Mouse (Mus musculus): ENCODE measurements at regions not wholly inside any gene's neighbourhood (a gene's known extent, or its start where the extent isn't known, plus 50 kb on each side); places are given as distances from the start of the nearest gene placed in this dataset.

DNA sequence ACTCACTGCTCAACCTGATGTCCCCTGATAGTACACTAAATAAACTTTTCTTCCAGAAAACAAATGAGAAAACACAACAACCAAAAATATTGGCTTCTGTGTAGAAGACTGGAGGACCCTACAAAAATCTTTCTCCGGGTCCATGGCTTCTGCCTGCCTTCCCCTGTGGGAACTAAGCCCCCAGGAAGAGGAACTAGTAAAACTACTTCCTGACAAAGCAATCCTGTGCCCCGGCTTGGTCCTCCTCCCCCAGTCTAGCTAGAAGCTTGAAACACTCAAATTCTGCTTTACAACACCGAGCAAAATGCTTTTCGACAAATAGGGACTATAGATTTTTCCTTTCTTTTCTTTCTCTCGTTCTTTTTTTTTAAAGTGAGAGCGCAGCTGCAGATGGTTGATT lies 51.3 kb upstream of the Mki67 start:
- Histone ChIP-seq H3K36me3 (ENCODE audit: insufficient read depth, low read length) (no peaks in the 10 kb centered on the region), H3K4me2 (replicated peaks; ENCODE audit: low read depth, low read length) (no peak overlapping the region), H3K9ac (replicated peaks; ENCODE audit: low read length) (no peak overlapping the region), H3K4me3 (ENCODE audit: low read length) (no peak overlapping the region), H3K9me3 (ENCODE audit: low read length) (no peaks in the 10 kb centered on the region), H3K27me3 (ENCODE audit: insufficient read depth, low read length) (no peaks in the 10 kb centered on the region), H3K27ac (ENCODE audit: low read length) (no peak overlapping the region), H3K4me1 (ENCODE audit: insufficient read depth, low read length) (peaks cover 7% of the 10 kb centered on the region)
- WGBS, result 63% methylated on average over 6 of the region's 6 CpGs
- no peak for ATAC-seq (ENCODE audit: low FRiP score, low TSS enrichment)

DNA sequence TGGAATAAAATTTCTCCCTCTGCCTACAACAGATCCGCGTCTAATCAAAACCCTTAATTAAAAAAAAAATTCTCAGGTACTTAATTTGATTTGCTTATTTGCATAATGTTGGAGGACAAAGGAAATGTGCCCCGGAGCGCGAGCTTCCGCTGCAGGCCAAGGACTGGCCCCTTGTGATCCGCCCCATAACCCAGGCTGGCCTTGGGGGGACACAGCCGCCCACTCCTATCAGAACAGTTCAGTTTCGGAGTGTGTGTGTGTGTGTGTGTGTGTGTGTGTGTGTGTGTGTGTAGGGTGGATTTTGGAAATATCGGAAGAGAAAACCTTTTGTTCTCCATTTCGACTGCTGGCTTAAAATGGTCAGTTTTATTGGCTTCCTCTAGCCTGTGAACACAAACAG lies 51.9 kb upstream of the Mki67 start:
- H3K9ac ChIP-seq (replicated peaks; ENCODE audit: low read length), result no peak overlapping the region
- peaks cover 7% of the 10 kb centered on the region for H3K4me1 ChIP-seq (ENCODE audit: insufficient read depth, low read length)
- H3K4me3 ChIP-seq (ENCODE audit: low read length), result no peak overlapping the region
- no peaks in the 10 kb centered on the region for H3K9me3 ChIP-seq (ENCODE audit: low read length)
- WGBS, result 82% methylated on average over 11 of the region's 11 CpGs
- ATAC-seq (ENCODE audit: low FRiP score, low TSS enrichment), result no peak
- H3K27me3 ChIP-seq (ENCODE audit: insufficient read depth, low read length), result no peaks in the 10 kb centered on the region
- H3K4me2 ChIP-seq (replicated peaks; ENCODE audit: low read depth, low read length), result no peak overlapping the region
- no peak overlapping the region for H3K27ac ChIP-seq (ENCODE audit: low read length)
- no peaks in the 10 kb centered on the region for H3K36me3 ChIP-seq (ENCODE audit: insufficient read depth, low read length)

DNA sequence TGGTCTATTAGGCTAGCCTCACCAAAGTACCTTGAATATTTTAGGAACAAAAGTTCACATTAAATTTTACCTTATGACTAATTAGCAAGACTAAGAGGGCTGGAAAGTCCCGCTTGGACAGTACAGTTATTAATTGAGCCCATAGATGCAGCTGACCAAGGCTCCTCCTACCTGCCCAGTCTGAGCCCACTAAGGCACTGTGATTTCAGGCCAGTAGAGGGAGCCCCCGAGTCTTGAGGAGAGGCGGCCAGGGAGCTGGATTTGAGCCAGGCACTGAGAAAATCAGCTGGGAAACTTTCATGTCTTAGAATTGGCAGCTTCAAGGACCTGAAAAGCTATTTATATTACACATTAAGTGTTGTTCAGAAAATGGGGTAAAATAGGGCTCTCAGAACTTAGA lies 52.4 kb upstream of the Mki67 start:
- 0 out of 2 replicates have a peak, but pooled peaks have one; percentile 67 for ATAC-seq (ENCODE audit: low FRiP score, low TSS enrichment)
- WGBS, result 8% methylated on average over 3 of the region's 3 CpGs
- no peak overlapping the region for H3K9ac ChIP-seq (replicated peaks; ENCODE audit: low read length)

DNA sequence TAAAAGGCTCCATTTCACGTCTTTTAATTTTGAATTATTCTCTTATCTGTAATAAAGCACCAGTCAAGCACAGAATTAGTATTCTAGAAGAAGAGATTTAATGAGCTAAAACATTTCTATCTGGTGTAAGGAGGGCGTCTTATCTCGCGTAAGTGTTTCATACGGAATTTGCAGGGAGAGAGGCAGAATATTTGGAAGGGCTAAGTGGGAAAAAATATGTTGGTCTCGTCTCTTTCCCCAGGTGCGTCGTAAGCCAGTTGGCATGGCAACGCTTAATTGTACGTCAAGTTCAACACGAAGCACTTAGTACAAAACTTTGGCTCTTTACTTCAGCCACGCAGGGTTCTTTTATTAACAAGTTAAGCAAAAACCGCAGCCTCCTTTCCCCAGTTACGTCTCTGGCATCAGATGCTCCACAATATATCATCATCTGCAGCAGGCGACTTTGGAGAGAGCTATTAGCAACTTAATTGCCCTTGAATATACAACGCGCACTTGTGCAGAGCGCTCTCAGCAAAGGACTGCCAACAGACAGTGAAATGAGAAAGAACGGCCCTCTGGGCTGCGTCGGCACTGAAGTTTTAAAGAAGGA lies 53.0 kb upstream of the Mki67 start:
- Histone ChIP-seq H3K27ac (ENCODE audit: low read length) (no peak overlapping the region), H3K4me1 (ENCODE audit: insufficient read depth, low read length) (peaks cover 7% of the 10 kb centered on the region), H3K36me3 (ENCODE audit: insufficient read depth, low read length) (no peaks in the 10 kb centered on the region), H3K27me3 (ENCODE audit: insufficient read depth, low read length) (no peaks in the 10 kb centered on the region), H3K9ac (replicated peaks; ENCODE audit: low read length) (no peak overlapping the region), H3K4me3 (ENCODE audit: low read length) (no peak overlapping the region), H3K9me3 (ENCODE audit: low read length) (no peaks in the 10 kb centered on the region), H3K4me2 (replicated peaks; ENCODE audit: low read depth, low read length) (no peak overlapping the region)
- no peak for ATAC-seq (ENCODE audit: low FRiP score, low TSS enrichment)
- 41% methylated on average over 21 of the region's 21 CpGs for WGBS

More for the DNA sequence above, 52.4 kb upstream of the Mki67 start:
- H3K36me3 ChIP-seq (ENCODE audit: insufficient read depth, low read length), result no peaks in the 10 kb centered on the region
- H3K9me3 ChIP-seq (ENCODE audit: low read length), result no peaks in the 10 kb centered on the region
- no peak overlapping the region for H3K27ac ChIP-seq (ENCODE audit: low read length)
- H3K4me1 ChIP-seq (ENCODE audit: insufficient read depth, low read length), result peaks cover 7% of the 10 kb centered on the region
- no peaks in the 10 kb centered on the region for H3K27me3 ChIP-seq (ENCODE audit: insufficient read depth, low read length)
- no peak overlapping the region for H3K4me2 ChIP-seq (replicated peaks; ENCODE audit: low read depth, low read length)
- no peak overlapping the region for H3K4me3 ChIP-seq (ENCODE audit: low read length)

DNA sequence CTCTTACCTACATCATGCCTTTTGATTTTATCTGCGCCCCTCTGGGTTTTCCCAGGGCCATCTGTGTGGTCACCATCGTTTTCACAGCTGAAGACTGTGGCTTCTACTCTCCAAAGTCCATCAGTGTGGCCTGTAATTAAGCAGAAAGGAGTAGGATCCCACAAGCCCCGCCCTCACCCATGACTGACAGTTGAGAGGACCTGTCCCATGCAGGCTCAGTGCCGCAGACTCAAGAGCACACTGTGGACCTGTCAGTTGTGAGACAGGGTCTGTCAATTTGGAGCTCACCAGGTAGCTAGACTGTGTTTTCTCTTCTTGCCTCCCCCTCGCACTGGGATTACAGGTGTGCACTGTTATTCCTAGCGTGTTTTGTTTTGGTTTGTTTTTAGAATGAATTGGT lies 53.9 kb upstream of the Mki67 start:
- H3K9me3 ChIP-seq (ENCODE audit: low read length), result no peaks in the 10 kb centered on the region
- 75% methylated on average over 6 of the region's 6 CpGs for WGBS
- no peak overlapping the region for H3K9ac ChIP-seq (replicated peaks; ENCODE audit: low read length)
- H3K36me3 ChIP-seq (ENCODE audit: insufficient read depth, low read length), result no peaks in the 10 kb centered on the region
- no peak overlapping the region for H3K27ac ChIP-seq (ENCODE audit: low read length)
- no peak overlapping the region for H3K4me2 ChIP-seq (replicated peaks; ENCODE audit: low read depth, low read length)
- ATAC-seq (ENCODE audit: low FRiP score, low TSS enrichment), result peak; percentile 49; the same call in 1 of the 2 replicates
- peaks cover 7% of the 10 kb centered on the region for H3K4me1 ChIP-seq (ENCODE audit: insufficient read depth, low read length)
- no peaks in the 10 kb centered on the region for H3K27me3 ChIP-seq (ENCODE audit: insufficient read depth, low read length)
- no peak overlapping the region for H3K4me3 ChIP-seq (ENCODE audit: low read length)

DNA sequence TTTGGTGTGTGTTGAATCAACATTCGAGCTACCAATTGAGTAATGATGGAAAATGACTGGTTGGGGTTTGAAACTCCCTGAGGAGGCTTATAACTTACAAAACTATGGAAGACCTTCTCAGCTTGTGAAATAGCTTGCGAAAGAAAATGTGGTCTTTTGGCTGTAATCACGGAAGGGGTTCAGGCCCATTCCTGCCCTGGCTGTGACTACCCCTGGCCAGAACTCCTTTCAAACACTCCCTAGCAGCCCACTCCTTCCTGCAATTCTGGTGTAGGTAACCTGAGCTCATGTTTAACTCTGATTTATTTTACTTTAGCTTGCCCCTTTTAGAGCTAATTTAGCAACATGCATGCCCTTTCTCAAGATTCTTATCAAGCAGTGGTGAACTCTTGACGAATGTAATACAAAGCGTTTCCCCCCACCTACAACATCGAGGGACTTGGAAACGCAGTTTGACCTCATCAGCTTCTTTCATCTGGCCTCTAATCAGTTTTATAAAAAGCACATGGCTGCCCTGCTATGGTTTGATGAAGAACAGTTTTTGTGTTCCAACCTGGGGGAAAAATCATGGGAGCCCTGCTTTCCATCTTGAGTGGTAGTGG lies 59.8 kb upstream of the Mki67 start:
- no peaks in the 10 kb centered on the region for H3K36me3 ChIP-seq (ENCODE audit: insufficient read depth, low read length)
- H3K27me3 ChIP-seq (ENCODE audit: insufficient read depth, low read length), result no peaks in the 10 kb centered on the region
- no peak overlapping the region for H3K27ac ChIP-seq (ENCODE audit: low read length)
- no peak overlapping the region for H3K4me3 ChIP-seq (ENCODE audit: low read length)
- no peaks in the 10 kb centered on the region for H3K4me1 ChIP-seq (ENCODE audit: insufficient read depth, low read length)
- ATAC-seq (ENCODE audit: low FRiP score, low TSS enrichment), result no peak
- H3K9me3 ChIP-seq (ENCODE audit: low read length), result no peaks in the 10 kb centered on the region; the same call in 1 of the 2 replicates
- 33% methylated on average over 7 of the region's 7 CpGs for WGBS
- H3K4me2 ChIP-seq (replicated peaks; ENCODE audit: low read depth, low read length), result no peak overlapping the region
- no peak overlapping the region for H3K9ac ChIP-seq (replicated peaks; ENCODE audit: low read length)

DNA sequence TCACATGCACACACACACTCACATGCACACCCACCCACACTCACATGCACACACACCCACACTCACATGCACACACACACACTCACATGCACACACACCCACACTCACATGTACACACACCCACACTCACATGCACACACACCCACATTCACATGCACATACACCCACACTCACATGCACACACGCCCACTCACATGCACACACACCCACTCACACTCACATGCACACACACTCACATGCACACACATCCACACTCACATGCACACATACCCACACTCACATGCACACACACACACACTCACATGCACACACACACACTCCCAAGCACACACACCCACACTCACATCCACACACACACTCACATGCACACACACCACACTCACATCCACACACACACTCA lies 74.0 kb upstream of the Mki67 start:
- H3K4me2 ChIP-seq (replicated peaks; ENCODE audit: low read depth, low read length), result no peak overlapping the region
- H3K4me1 ChIP-seq (ENCODE audit: insufficient read depth, low read length), result no peaks in the 10 kb centered on the region
- H3K27ac ChIP-seq (ENCODE audit: low read length), result no peak overlapping the region
- 92% methylated on average over 1 of the region's 1 CpGs for WGBS
- H3K9ac ChIP-seq (replicated peaks; ENCODE audit: low read length), result no peak overlapping the region
- no peak overlapping the region for H3K4me3 ChIP-seq (ENCODE audit: low read length)
- H3K27me3 ChIP-seq (ENCODE audit: insufficient read depth, low read length), result no peaks in the 10 kb centered on the region
- no peaks in the 10 kb centered on the region for H3K9me3 ChIP-seq (ENCODE audit: low read length)
- H3K36me3 ChIP-seq (ENCODE audit: insufficient read depth, low read length), result no peaks in the 10 kb centered on the region
- ATAC-seq (ENCODE audit: low FRiP score, low TSS enrichment), result no peak

DNA sequence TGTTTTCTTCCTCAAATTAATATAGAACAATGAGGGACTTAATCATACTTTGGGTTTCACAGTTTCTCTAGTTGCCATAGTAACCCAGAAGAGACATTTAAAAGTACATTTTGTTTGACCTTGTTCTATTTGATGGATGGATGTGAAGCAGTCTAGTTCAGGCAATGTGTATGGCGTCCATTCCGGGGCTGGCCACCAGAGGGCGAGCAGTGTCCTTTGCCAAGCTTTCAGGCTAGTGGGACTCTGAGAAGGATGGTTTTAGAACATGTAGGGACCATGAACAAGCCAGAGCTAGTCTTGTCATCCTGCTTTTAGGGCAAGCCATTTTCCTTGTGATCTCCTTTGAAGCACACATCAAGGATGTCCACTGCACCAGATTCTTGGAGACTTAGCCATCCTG lies 74.8 kb upstream of the Mki67 start:
- no peak overlapping the region for H3K27ac ChIP-seq (ENCODE audit: low read length)
- 1% methylated on average over 3 of the region's 3 CpGs for WGBS
- H3K36me3 ChIP-seq (ENCODE audit: insufficient read depth, low read length), result no peaks in the 10 kb centered on the region
- no peak overlapping the region for H3K4me2 ChIP-seq (replicated peaks; ENCODE audit: low read depth, low read length)
- no peaks in the 10 kb centered on the region for H3K4me1 ChIP-seq (ENCODE audit: insufficient read depth, low read length)
- no peak overlapping the region for H3K4me3 ChIP-seq (ENCODE audit: low read length)
- no peaks in the 10 kb centered on the region for H3K9me3 ChIP-seq (ENCODE audit: low read length)
- no peak for ATAC-seq (ENCODE audit: low FRiP score, low TSS enrichment)
- no peaks in the 10 kb centered on the region for H3K27me3 ChIP-seq (ENCODE audit: insufficient read depth, low read length)
- no peak overlapping the region for H3K9ac ChIP-seq (replicated peaks; ENCODE audit: low read length)

DNA sequence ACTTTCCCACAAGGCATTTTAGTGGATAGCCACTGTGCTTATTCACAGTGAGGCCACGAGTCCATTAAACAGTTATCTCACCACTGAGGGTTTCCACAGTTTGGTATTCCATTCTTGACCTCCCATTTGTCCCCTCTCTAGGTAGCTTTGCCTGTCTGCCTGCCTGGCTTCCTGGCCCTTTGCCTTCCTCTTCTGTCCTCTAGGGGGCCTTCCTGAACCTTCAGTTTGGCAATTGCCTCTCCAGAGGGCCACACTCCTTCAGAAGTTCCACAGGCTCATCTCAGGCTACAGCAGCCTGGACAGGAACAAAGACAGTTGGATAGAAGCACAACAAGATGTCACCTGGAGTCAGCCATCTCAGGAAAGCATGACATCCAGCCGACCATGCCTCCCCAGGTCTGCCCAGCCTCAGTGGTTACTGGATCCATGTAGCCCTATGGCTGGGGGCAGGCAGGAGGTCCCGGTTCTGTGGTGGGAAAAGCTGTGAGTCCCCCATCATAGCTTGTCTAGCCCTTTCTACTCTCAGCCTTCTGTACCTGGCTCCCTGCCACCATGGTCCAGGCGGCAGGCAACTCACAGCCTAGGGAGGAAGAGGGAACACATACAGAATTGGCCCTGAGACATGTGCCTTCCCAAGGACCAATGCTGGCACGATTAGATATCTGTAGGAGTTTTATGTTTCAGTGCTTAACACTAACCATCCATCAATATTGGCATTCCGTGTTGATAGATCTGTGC lies 76.0 kb upstream of the Mki67 start:
- Histone ChIP-seq H3K9ac (replicated peaks; ENCODE audit: low read length) (no peak overlapping the region), H3K4me1 (ENCODE audit: insufficient read depth, low read length) (no peaks in the 10 kb centered on the region), H3K27ac (ENCODE audit: low read length) (no peak overlapping the region), H3K4me2 (replicated peaks; ENCODE audit: low read depth, low read length) (no peak overlapping the region), H3K4me3 (ENCODE audit: low read length) (no peak overlapping the region), H3K27me3 (ENCODE audit: insufficient read depth, low read length) (no peaks in the 10 kb centered on the region), H3K9me3 (ENCODE audit: low read length) (no peaks in the 10 kb centered on the region), H3K36me3 (ENCODE audit: insufficient read depth, low read length) (no peaks in the 10 kb centered on the region)
- 74% methylated on average over 6 of the region's 6 CpGs for WGBS
- ATAC-seq (ENCODE audit: low FRiP score, low TSS enrichment), result no peak

DNA sequence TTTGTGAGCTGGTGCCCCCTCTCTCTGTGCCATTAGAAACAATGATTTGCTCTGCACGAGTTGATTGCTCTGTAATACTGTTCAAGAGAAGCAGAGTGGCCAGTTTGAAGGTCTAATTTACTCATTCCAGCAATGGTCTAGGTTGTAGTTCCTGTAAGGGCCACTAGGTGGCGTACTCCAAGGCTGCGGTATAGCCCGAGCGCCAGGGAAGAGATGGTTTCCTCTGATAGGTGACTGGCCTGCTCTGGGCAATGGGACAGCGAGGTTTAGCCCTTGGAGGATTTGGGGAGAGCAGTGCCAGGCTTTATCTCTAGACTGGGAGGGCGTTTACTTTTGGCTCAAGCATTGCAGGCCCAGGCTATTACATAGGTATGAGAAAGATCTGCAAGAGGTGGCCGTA lies 76.8 kb upstream of the Mki67 start:
- H3K27ac ChIP-seq (ENCODE audit: low read length), result no peak overlapping the region
- no peaks in the 10 kb centered on the region for H3K4me1 ChIP-seq (ENCODE audit: insufficient read depth, low read length)
- 47% methylated on average over 8 of the region's 8 CpGs for WGBS
- H3K27me3 ChIP-seq (ENCODE audit: insufficient read depth, low read length), result no peaks in the 10 kb centered on the region
- H3K4me3 ChIP-seq (ENCODE audit: low read length), result no peak overlapping the region
- no peak for ATAC-seq (ENCODE audit: low FRiP score, low TSS enrichment)
- no peaks in the 10 kb centered on the region for H3K9me3 ChIP-seq (ENCODE audit: low read length)
- H3K9ac ChIP-seq (replicated peaks; ENCODE audit: low read length), result no peak overlapping the region
- H3K36me3 ChIP-seq (ENCODE audit: insufficient read depth, low read length), result no peaks in the 10 kb centered on the region
- no peak overlapping the region for H3K4me2 ChIP-seq (replicated peaks; ENCODE audit: low read depth, low read length)

All from kidney, embryonic 16.5 days (tissue).